Mouse (Mus musculus) thymus, adult 18-20 months (tissue): ENCODE measurements around the gene 2810004N23Rik.

Experiments used
- DNase-seq, 2 experiments: peaks; one replicate each; pipeline ENCODE4 v3.0.0; 2022; ENCODE audit warnings: mixed read lengths in 2 of 2

The 2810004N23Rik gene

DNA sequence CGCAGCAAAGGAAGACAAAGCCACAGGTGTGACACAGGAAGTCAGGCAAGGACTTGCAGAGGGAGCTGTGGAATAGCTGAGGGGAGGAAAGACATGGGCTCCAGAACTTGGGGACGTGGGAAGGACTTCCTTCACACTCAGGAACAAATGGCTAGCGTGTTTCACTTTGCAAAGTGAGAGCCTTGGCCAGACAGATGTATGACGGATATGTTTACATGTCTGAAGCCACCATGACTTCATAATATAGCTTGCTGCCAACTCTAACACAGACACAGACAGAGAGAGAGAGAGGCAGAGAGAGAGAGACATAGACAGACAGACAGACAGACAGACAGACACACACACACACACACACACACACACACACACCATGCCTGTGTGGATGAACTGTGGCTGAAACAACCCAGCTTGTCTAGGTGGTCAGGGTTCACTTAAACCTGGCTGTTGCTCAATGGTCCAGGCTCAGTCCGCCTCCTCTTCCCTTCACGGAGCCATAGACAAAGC is 43.3 kb downstream of the 2810004N23Rik start:
- no peak for DNase-seq

GRCm38 (mm10) chr8:124817361-124817760 is 45.6 kb downstream of the 2810004N23Rik start:
- DNase-seq = no peak

GRCm38 (mm10) chr8:124816866-124817265 is 46.1 kb downstream of the 2810004N23Rik start:
- DNase-seq = no peak

DNA sequence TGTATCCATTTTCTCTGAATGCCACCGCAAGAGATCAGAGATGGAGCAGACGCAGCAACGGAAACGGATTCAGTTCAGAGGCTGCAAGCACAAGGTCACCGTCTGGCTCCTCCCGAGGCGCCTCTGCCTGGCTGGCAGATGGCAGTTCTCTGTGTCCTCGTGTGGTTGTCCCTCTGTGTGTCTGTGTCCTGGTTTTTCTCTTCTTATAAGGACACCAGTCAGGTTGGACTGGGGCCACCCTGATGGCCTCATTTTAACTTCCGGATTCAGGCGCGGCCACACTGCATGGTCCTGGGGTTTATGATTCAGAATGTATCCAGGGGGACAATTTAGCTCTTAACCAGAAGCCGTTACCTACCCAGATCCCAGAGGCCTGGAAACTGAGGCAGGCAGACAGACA is 47.0 kb downstream of the 2810004N23Rik start:
- DNase-seq = no peak

DNA sequence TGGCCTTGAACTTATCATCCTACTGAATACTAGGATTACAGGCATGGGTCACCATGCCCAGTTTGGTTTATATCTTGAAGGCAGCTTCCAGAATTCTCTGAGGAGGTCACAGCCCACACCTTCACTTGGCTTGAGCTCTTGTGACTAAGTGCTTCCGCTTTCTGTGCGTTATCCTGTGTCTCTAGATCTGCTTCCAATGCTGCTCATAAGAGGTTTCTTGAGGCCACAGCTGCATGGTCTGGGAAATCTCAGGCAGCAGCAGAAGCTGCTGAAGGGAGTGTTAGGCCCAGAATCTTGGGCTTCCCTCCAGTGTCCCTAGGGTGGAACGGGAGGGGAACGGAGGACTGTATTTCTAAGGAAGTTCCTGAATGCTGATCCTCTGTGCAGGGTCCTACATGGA is 49.6 kb downstream of the 2810004N23Rik start:
- DNase-seq = no peak

DNA sequence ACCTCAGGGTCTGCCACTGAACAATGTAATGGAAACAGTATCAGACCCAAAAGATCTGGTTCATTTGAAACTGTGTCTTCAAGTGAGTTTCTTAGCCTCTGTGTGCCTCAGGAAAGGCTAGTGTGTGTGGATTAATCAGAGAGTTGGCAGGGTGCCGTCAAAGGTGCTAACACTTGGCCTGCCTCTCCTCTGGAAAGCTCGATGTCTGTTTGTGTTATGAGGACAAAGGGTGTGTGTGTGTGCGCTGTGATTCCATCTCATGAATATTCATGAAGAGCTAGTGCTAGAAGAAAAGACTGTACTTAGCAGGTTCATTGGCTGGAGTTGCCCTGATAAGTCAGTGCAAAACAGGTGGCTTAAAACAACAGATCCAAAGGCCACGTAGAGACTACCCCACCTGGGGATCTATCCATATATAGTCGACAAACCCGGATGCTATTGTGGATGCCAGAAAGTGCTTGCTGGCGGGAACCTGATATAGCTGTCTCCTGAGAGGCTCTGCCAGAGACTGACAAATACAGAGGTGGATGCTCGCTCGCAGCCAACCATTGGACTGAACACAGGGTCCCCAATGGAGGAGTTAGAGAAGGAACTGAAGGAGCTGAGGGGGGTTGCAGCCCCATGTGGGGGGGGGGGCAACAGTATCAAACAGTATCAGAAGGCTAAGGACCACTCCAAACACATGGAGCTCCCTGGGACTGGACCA is 52.1 kb downstream of the 2810004N23Rik start:
- DNase-seq = no peak

DNA sequence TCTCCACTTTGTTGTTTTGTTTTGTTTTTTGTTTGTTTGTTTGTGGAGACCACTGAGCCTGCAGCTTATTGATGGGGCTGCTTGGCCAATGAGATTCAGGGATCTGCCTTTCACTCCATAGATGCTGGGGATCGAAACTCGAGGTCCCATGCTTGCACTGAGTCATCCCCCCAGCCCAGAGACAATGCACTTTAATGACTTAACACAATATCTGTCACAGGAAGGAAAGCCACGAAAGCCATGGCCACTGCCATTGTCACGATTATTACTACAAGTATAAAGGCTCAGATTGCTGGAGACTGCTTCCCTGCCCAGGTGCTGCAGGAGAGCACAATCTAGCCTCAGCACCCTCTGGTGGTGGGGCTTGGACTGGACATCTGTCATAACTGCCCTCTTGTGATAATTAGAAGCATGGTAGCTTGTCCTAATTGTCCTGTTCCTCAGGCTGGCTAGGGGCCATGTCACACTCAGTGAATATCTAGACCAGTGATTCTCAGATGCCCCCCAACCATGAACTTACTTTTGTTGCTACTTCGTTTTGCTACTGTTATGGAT is 52.8 kb downstream of the 2810004N23Rik start:
- DNase-seq = no peak

GRCm38 (mm10) chr8:124809419-124809818 is 53.5 kb downstream of the 2810004N23Rik start:
- DNase-seq = no peak

DNA sequence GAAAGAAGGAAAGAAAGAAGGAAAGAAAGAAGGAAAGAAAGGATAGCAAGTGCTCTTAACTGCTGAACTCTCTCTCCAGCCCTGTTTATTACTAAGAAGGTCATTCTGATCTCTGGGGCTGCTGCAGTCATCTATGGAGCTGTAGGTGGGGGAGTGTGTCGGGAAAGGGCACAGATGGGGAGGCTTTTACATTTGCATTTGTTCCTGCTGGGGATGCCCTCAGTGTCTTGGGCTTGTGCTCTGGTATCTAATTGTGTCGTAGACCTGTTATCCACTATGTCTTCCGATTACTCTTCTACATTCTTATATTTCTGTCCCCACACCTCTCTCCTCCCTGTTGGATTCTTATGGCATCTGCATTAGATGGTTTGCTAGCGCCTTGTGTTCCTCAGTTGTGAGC is 56.9 kb downstream of the 2810004N23Rik start:
- no peak for DNase-seq

DNA sequence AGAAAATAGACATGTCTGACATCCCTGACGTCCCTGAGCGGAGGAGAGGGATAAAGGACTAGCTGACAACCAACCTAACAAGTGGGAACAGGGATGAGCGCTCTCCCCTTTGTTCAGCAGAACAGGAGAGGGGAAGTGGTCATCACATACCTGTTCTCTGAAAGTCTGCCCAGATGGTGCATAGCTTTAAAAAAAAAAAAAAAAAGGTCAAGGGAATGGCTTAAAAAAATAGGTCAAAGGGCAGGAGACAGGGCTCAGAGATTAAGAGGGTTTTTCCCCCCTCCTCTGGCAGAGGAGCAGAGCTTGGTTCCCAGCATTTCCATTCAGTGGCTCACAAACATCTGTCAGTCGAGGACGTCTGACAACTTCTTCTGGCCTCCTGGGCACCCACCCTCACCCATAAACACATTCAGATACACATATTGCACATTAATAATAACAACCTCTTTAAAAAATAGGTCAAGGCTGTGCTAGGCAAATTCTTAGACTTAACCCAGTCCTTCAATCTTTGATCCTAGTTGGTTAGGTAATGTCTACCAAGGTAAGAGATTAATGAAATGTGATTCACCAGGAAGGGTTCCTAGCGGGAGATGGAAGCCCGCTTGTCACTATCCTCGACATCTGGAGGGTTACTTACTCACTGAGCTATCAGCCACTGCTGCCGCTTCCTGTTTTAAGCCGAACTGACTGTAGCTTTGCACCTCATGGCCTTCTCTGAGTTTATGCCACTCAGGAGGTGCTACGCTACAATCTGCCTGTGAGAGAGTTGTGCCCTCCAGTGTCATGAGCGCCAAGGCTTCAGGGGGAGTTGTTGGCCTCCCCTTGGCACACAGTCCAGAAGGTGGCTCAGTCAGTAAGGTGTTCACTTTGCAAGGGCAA is 58.9 kb downstream of the 2810004N23Rik start:
- DNase-seq = no peak

DNA sequence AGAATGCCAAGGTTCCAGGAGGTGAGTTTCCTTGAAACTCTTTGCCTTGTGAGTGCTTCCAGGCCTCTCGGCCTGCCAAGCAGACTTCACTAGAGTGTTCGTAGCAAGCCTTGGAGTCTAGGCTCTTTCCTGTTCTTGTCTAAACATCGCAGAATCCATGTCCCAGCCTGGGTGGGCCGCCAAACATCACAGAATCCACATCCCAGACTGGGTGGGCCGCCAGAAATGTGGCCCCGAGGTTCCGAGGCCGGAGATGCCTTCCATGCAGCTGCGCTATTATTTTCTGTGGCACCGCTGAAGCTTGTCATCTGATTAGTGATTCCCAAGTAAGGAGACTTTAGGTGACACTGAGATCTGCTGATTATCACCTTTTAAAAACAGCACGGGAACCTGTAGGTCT is 62.4 kb downstream of the 2810004N23Rik start:
- no peak for DNase-seq

DNA sequence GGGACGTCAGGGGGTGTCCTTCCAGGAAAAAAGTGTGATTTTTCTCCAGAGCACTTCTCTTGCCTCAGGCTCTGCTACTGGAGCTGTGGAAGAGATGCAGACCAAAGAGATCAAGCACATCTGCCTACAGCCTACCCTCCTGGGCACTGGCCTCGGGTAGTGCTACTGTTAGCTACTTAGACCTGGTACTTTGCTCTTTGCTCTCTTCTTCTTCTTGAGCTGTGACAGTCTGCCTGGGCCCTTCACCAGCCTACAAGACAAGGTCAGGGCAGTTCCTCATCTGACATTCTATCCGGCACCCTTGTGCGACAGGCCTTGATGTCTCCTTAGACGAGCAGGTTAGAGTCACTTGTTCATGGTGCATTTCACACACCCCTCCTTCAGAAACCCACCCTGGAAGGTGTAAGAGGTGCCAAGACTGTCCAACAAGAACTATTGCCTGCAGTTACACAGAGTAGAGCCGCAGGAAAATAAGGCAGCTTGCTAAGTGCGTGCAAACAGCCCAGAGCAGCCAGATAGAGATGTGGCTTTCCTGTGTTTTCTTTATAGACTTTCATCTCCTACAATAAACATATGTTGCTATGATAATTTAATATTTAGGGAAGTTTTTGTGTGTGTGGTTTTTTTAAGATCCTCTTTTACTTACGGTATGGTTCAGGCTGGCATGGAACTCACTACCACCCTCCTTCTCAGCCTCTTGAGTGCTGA is 67.0 kb downstream of the 2810004N23Rik start:
- no peak for DNase-seq

DNA sequence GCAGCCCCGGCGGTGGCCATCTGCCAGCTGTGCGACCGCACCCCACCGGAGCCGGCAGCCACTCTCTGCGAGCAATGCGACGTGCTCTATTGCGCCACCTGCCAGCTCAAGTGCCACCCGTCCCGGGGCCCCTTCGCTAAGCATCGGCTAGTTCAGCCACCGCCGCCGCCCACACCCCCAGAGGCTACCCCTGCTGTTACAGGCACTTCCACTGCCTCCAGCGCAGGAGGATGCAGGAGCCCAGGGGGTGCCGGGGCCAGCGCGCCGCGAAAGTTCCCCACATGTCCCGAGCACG is 68.5 kb downstream of the 2810004N23Rik start:
- DNase-seq = peak; percentile 10 to 11

- peak in 1 of 2 experiments; percentile 7 for DNase-seq
These were observed 69.0 kb downstream of the 2810004N23Rik start for GRCm38 (mm10) chr8:124793661-124794485.

DNA sequence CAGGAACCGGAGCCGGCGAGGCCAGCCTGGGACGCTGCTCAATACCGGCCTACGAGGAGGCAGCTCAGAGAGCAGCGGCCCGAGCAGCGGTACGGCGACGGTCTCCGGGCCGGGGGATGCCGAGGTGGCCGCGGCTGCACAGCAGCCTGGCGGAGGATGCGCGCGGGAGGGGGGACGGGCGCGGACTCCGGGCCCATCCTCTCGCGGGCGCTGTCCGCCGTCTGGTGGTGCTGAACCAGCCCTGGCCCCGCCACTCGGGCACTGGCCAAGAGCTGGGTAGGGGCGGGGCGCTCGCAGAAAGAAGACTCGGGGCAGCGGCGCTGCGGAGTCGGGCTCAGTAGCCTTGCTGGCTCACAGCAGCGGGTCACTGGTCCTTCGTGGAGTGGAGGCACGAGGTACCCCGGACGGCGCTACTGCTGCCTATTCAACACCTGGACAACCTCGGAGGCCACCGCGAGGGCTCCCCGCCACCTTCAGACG is 69.7 kb downstream of the 2810004N23Rik start:
- DNase-seq = peak; percentile 46 to 47

- DNase-seq = peak in 1 of 2 experiments; percentile 7
These were observed 70.2 kb downstream of the 2810004N23Rik start, which contains the start of gene Trim67 for GRCm38 (mm10) chr8:124792708-124793107. TSS of gene Trim67 (plus strand) at chr8:124793092.

DNA sequence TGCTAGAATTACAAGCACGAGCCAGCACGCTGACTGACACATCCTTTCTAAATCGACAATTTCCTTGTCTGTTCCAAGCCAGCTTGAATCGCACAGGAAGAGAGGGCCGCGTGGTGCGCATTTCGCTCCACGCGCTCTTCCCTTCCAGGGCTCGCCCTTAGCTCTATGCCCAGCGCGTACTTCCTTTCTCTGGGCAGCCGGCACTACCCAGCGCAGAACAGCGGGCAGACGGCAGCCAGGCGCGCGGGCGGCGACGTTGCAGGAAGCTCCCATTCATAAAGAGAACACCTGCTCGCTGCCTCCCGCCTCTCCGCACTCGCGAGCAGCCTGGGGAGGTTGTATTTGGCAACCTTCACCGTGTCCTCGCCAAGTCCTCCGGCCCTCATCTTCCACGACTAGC is 70.7 kb downstream of the 2810004N23Rik start:
- no peak for DNase-seq

GRCm38 (mm10) chr8:124791751-124792150 is 71.2 kb downstream of the 2810004N23Rik start:
- no peak for DNase-seq

- no peak for DNase-seq
These were observed 72.2 kb downstream of the 2810004N23Rik start for GRCm38 (mm10) chr8:124790676-124791075.
